Mouse (Mus musculus): ENCODE measurements around the gene Srsf3. TPM values are rescaled to one million over a fixed set of nuclear protein-coding genes. Genes with fewer than 3 reads are reported as not detected.
A peak's percentile ranks its signal among the peaks of the same experiment; 100 is the strongest.

Gene Srsf3
- polyA plus RNA-seq, 1 experiment from 2014 or later = 884 TPM

DNA sequence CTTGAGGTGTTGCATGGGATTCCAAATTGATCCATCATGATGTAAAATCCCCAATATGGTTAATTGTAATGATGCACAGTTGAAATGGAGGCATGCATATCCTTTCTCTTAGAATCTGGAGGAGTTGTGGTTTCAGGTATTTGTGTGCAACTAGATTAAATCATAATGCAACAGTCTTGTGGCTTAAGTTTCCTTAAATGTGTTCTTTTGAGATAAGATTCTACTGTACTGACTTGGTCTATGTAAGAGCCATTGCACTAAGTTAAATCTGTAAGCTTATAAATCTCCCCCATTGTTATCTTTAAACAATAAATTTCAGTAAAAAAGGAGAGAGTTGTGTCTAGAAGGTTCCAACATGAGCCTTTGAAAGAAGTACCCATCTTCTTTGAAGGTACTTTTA is 10.1 kb downstream of the Srsf3 start:
- no peak overlapping the region for H3K4me3 ChIP-seq
- no peak for DNase-seq (ENCODE audit: extremely low spot score, low spot score)
- H3K4me1 ChIP-seq = peaks cover 1% of the 10 kb centered on the region; the same call in 1 of the 2 replicates
- no peaks in the 10 kb centered on the region for H3K9me3 ChIP-seq
- H3K36me3 ChIP-seq (replicated peaks) = peaks cover 97% of the 10 kb centered on the region
- no peaks in the 10 kb centered on the region for H3K27me3 ChIP-seq (ENCODE audit: poor library complexity, severe bottlenecking)
- no peak overlapping the region for H3K27ac ChIP-seq

DNA sequence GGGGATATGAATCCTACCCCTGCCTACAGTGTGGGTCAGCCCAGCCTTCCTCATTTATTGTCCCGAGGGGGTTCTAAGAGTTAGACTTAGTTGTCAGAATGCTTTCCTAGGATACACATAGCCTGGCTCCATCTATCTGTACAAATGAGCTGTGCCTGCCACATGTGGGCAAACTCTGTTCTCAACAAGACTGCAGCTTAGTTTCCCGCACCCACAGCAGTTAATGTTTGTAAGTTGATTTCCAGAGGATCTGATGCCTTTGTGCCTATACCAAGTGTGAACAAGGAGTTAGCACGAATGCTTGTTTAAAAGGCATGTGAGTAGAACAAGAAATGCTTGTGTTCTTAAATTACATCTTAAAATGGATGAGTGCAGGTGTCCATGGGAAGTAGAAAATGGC is 11.2 kb downstream of the Srsf3 start:
- DNase-seq (ENCODE audit: extremely low spot score, low spot score) = no peak
- Histone ChIP-seq H3K27ac (no peak overlapping the region), H3K4me1 (no peaks in the 10 kb centered on the region), H3K9me3 (no peaks in the 10 kb centered on the region), H3K4me3 (no peak overlapping the region), H3K27me3 (ENCODE audit: poor library complexity, severe bottlenecking) (no peaks in the 10 kb centered on the region), H3K36me3 (replicated peaks) (peaks cover 93% of the 10 kb centered on the region)
- WGBS = 89% methylated on average over 3 of the region's 3 CpGs

DNA sequence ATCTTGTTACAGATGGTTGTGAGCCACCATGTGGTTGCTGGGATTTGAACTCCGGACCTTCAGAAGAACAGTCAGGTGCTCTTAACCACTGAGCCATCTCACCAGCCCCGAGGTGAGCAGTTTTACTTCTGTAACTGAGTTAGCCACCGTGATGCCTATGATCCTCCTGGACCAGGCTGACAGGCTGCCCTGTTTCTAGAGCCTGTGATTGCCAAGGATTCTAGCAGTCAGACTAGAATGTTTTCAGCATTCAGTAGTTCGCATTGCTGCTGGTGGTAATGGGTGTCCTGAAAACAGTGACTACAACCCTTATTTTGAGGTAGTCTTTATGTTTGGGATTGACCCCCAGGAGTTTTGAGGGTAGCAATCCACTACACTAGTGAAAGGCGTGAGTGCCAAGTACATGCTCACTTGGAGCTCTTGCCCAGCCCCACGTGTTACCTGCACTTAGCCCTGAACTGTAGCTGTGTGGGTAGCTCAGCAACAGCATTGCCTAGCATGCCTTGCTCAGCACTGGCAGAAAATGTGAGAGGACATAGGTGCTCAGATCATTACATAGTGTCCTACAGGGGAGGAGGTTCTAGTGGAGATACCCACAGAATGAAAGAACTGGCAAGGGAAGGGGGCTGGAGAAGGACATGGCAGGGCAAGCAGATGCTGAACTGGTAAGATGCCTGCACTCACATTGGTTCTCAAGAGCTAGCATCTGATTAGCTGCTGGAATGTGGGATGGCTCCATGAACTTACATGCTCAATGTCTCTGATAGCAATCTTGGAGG is 11.9 kb downstream of the Srsf3 start:
- H3K4me1 ChIP-seq = no peaks in the 10 kb centered on the region
- WGBS = 88% methylated on average over 6 of the region's 6 CpGs
- H3K9me3 ChIP-seq = no peaks in the 10 kb centered on the region
- DNase-seq (ENCODE audit: extremely low spot score, low spot score) = peak; percentile 31
- no peak overlapping the region for H3K27ac ChIP-seq
- H3K4me3 ChIP-seq = no peak overlapping the region
- H3K36me3 ChIP-seq (replicated peaks) = peaks cover 85% of the 10 kb centered on the region
- H3K27me3 ChIP-seq (ENCODE audit: poor library complexity, severe bottlenecking) = no peaks in the 10 kb centered on the region

DNA sequence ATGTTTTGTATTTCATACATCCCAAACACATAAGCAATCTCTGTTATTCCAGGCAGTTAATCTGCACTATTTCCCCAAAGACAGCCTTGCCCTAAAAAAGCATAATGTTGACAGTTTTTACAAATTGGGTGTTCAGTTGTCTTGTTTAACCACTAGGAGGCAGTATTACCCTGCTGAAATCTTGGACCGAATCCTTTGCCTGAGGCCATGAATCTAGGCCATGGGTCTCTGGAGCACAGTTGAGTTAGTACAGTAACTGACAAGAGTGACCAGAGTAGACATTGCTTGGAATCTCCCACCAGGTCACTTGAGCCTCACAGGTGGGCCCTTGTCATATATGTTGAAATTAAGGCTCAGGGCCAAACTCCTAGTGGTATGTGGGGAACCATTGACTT is 12.5 kb downstream of the Srsf3 start:
- Histone ChIP-seq H3K27me3 (ENCODE audit: poor library complexity, severe bottlenecking) (no peaks in the 10 kb centered on the region), H3K4me1 (no peaks in the 10 kb centered on the region), H3K27ac (no peak overlapping the region), H3K4me3 (no peak overlapping the region), H3K36me3 (replicated peaks) (peaks cover 79% of the 10 kb centered on the region), H3K9me3 (no peaks in the 10 kb centered on the region)
- WGBS = 80% methylated on average over 1 of the region's 1 CpGs
- no peak for DNase-seq (ENCODE audit: extremely low spot score, low spot score)

DNA sequence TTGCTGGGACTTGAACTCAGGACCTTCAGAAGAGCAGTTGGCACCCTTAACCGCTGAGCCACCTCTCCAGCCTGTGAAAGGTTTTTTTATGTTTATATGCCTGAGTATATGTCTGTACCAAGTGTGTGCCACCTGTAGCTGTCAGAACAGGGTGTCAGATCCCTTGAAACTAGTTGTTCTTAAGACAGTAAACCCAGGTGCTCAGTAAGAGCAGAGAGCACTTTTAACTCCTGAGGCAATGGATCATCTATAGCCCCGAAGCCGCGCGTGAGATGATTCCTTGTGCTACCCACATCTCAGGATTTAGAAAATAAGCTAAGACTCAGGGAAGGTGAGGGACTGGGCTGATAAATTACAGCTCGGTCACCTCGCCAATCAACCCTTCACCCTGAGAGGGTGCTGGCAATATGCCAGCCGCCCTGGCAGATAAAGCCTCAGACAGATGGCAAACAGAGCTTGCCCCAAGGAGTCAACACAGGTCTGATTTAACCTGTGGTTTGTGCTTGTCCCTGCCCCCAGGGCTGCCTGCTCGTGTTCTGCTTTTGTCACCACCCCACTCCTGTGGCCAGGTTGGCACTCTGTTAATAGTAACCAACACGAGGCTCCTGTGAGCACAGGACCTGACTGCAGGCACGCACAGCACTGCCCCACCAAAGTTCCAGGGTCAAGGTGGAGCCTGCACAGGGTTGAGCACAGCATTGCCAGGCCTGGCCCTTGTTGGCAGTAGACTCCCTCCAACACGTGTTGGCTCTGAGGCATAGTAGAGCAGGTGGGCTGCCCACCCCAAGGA is 13.5 kb downstream of the Srsf3 start:
- H3K9me3 ChIP-seq = no peaks in the 10 kb centered on the region
- H3K36me3 ChIP-seq (replicated peaks) = peaks cover 69% of the 10 kb centered on the region
- peak; percentile 34 for DNase-seq (ENCODE audit: extremely low spot score, low spot score)
- 83% methylated on average over 12 of the region's 12 CpGs for WGBS
- H3K4me1 ChIP-seq = 0 out of 2 replicates have a peak, but pooled peaks cover 5% of the 10 kb centered on the region
- H3K27ac ChIP-seq = no peak overlapping the region
- H3K4me3 ChIP-seq = no peak overlapping the region
- no peaks in the 10 kb centered on the region for H3K27me3 ChIP-seq (ENCODE audit: poor library complexity, severe bottlenecking)

DNA sequence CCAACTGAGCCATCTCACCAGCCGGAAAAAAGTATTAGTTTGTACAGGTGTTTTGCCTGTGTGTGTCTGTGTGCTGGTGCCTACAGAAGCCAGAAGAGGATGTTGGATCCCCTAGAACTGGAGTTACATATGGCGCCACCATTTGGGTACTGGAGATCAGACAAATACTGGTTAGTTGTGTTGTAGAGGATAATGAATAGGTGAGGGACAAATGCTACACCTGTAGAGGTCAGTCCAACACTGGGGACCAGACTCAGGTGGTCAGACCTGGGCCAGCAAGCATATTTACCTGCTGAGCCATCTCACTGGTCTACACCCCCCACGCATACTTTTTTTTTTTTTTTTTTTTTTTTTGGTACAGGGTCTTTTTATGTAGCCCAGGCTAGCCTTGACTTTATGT is 14.4 kb downstream of the Srsf3 start:
- H3K4me1 ChIP-seq = 0 out of 2 replicates have a peak, but pooled peaks cover 5% of the 10 kb centered on the region
- 90% methylated on average over 3 of the region's 3 CpGs for WGBS
- no peak overlapping the region for H3K4me3 ChIP-seq
- no peak overlapping the region for H3K27ac ChIP-seq
- no peaks in the 10 kb centered on the region for H3K27me3 ChIP-seq (ENCODE audit: poor library complexity, severe bottlenecking)
- peaks cover 62% of the 10 kb centered on the region for H3K36me3 ChIP-seq (replicated peaks)
- no peaks in the 10 kb centered on the region for H3K9me3 ChIP-seq
- DNase-seq (ENCODE audit: extremely low spot score, low spot score) = no peak

DNA sequence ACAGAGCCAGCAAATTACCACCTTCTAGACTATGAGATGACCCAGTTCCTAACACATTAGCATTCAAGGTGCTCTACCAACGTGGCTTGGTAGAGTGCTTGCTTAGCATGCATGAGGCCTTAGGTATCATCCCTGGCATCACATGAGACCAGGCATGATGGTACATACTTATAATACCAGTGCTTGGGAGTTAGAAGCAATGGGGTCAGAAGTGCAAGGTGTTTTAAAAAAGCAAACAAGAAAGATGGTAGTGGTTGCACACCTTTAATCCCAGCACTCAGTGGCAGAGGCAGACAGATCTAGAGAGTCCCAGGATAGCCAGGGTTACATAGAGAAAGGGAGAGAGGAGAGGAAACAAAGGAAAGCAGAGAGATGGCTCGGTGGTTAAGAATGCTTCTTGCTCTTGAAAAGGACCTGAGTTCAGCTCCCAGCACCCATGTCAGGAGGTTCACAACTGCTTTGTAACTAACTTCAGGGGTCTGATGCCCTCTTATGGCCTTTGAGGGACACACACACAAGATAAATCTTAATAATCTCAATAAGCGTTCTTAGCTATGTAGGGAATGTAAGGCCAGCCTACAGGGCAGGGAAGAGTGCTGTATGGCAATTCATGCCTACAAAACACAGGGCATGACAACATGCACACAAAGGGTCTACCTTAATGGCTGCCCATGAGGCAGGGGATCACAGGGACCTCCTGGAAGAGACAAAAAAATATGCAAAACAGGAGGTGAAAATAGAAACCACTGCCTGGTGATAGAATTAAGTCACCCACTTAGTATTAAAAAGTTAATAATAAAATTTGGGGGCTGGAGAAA is 15.5 kb downstream of the Srsf3 start:
- Histone ChIP-seq H3K9me3 (no peaks in the 10 kb centered on the region), H3K4me1 (0 out of 2 replicates have a peak, but pooled peaks cover 5% of the 10 kb centered on the region), H3K27me3 (ENCODE audit: poor library complexity, severe bottlenecking) (no peaks in the 10 kb centered on the region), H3K27ac (no peak overlapping the region), H3K4me3 (no peak overlapping the region), H3K36me3 (replicated peaks) (peaks cover 51% of the 10 kb centered on the region)
- DNase-seq (ENCODE audit: extremely low spot score, low spot score) = no peak
- WGBS = 66% methylated on average over 3 of the region's 3 CpGs

DNA sequence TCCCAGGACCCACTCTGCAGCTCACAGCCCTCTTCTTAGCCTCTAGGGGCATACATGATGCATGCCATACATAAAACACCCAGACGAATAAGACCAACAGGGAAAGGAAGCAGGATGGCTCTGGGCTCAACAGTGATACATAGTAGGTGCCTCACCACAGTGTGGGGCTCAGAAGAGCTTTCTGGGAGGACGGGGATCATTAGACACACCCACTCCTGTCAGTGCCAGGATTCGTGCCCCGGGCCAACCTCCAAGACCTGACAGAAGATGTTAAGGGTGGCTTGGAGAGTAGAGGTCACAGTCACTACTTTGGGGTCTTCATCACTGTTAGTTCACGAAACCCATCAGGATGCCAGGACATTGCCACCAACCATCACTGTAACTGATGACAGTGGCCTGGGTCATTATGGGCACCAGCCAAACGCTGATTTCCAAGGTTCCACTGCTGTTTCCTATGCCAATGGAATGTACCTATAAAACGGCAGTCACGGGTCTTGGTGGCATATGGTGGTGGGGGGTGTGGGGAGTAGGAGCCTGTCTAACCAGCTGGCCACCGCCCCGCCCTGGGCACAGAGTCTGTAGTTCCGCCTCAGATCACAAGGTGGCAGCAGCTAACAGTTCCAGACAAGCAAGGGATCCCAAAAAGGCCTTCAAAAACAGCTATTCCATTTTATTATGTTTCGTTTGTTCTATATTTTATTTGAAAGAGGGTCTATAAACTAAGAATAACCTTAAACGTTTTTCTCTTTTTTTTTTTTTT is 16.5 kb downstream of the Srsf3 start:
- WGBS = 27% methylated on average over 13 of the region's 13 CpGs
- H3K27me3 ChIP-seq (ENCODE audit: poor library complexity, severe bottlenecking) = no peaks in the 10 kb centered on the region
- no peaks in the 10 kb centered on the region for H3K9me3 ChIP-seq
- peak; percentile 72 for DNase-seq (ENCODE audit: extremely low spot score, low spot score)
- H3K4me3 ChIP-seq = no peak overlapping the region
- H3K4me1 ChIP-seq = 0 out of 2 replicates have a peak, but pooled peaks cover 5% of the 10 kb centered on the region
- no peak overlapping the region for H3K27ac ChIP-seq
- peaks cover 47% of the 10 kb centered on the region for H3K36me3 ChIP-seq (replicated peaks)

DNA sequence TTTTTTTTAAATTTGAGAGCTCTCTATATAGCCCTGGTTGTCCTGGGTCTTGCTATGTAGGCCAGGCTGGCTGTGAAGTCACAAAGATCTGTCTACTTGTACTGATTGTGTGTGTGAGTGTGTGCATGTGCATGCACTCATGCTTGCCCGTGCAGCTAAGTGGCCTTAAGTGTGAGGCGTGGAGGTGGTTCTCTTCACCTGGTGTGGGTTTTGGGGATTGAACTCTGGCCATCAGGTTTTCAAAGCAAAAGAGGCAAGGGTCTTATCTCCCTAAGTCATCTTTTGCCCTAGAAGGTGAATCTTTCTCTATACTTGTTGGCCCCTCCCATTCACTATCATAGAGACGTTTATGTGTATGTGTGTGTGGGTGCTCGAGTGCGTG is 17.1 kb downstream of the Srsf3 start:
- Histone ChIP-seq H3K9me3 (no peaks in the 10 kb centered on the region), H3K27me3 (ENCODE audit: poor library complexity, severe bottlenecking) (no peaks in the 10 kb centered on the region), H3K36me3 (replicated peaks) (peaks cover 43% of the 10 kb centered on the region), H3K27ac (no peak overlapping the region), H3K4me3 (no peak overlapping the region), H3K4me1 (0 out of 2 replicates have a peak, but pooled peaks cover 5% of the 10 kb centered on the region)
- WGBS = 84% methylated on average over 5 of the region's 5 CpGs
- DNase-seq (ENCODE audit: extremely low spot score, low spot score) = no peak

DNA sequence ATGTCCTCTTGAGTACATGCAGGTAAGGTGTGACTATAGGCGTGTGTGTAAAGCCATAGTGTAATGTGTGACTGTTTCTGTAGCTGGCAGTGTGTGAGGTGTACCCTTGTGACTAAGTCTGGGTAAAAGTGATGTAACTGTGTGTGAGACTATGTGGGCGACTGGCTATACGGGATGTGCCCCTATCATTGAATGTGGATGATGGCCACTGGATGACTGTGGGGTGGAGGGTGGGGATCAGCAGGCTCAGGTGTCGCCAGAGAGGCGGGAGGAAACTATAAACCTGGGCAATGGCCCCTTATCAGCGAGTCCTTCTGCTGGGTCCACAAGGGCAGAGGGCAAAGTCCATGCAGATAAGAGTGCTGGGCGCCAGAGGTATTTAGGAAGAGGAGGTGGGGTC is 17.5 kb downstream of the Srsf3 start:
- Histone ChIP-seq H3K27me3 (ENCODE audit: poor library complexity, severe bottlenecking) (no peaks in the 10 kb centered on the region), H3K27ac (no peak overlapping the region), H3K9me3 (no peaks in the 10 kb centered on the region), H3K36me3 (replicated peaks) (peaks cover 39% of the 10 kb centered on the region), H3K4me1 (0 out of 2 replicates have a peak, but pooled peaks cover 5% of the 10 kb centered on the region), H3K4me3 (no peak overlapping the region)
- DNase-seq (ENCODE audit: extremely low spot score, low spot score) = no peak
- WGBS = 85% methylated on average over 7 of the region's 7 CpGs

DNA sequence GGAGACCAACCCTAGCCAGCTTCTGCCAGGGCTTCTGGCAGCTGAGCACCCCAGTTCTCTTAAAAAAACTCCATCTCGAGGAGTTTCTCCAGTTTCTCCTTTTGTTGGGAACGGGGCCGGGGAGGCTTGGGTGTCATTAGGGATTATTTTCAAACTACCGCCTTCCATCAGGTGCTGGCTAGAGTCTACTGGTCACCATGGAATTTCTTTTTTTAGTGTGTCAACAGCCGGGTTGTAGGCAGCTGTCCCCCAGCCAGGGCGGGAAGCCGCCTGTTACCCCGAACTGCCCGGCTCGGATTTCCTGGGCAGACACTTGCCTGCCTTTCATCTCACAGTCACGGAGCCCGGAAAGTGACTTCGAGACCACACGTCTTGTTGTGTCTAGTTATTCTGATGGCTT is 18.4 kb downstream of the Srsf3 start:
- WGBS = 70% methylated on average over 14 of the region's 14 CpGs
- H3K27ac ChIP-seq = no peak overlapping the region
- peaks cover 30% of the 10 kb centered on the region for H3K36me3 ChIP-seq (replicated peaks)
- H3K9me3 ChIP-seq = no peaks in the 10 kb centered on the region
- no peak for DNase-seq (ENCODE audit: extremely low spot score, low spot score)
- no peaks in the 10 kb centered on the region for H3K27me3 ChIP-seq (ENCODE audit: poor library complexity, severe bottlenecking)
- H3K4me1 ChIP-seq = peaks cover 8% of the 10 kb centered on the region; the same call in 1 of the 2 replicates
- no peak overlapping the region for H3K4me3 ChIP-seq

DNA sequence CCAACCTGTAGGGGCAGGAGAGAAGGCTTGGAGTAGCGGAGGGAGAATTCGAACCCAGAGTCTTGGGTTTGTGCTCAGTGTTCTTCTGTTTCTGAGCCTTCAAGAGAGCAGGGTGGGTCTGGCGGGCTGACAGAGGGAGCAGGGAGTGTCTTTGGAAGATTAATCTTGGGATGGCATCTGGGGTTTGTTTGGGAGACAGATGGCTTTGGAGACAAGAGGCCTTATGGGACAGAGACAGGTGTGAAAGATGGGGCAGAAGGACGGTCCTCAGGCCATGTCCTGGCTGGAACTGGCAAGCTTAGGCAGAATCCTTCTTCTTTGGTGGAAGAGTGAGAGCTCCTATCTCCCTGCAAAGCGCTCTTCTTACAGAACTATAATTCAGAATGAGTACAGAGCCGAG is 20.6 kb downstream of the Srsf3 start:
- 93% methylated on average over 6 of the region's 6 CpGs for WGBS
- Histone ChIP-seq H3K9me3 (no peaks in the 10 kb centered on the region), H3K4me3 (no peak overlapping the region), H3K4me1 (peaks cover 26% of the 10 kb centered on the region), H3K36me3 (replicated peaks) (peaks cover 9% of the 10 kb centered on the region), H3K27me3 (ENCODE audit: poor library complexity, severe bottlenecking) (no peaks in the 10 kb centered on the region), H3K27ac (no peak overlapping the region)
- no peak for DNase-seq (ENCODE audit: extremely low spot score, low spot score)

Data from forebrain, embryonic 10.5 days (tissue).